Mouse (Mus musculus) c-Kit-negative CD71-positive TER-119-positive erythroid progenitor cells, embryonic 14.5 days (primary cell): ENCODE results near the gene Rspo1.
"Not testable (repeated sequence)": the region's sequence is repeated elsewhere in the genome, so short reads cannot be mapped to it uniquely, and the experiment has no call there.

ENCODE experiments used
- DNase-seq: peaks from one replicate; pipeline ENCODE4 v3.0.0-alpha.2; 2013; ENCODE audit warnings: low read depth, low spot score

Gene Rspo1

GRCm38 (mm10) chr4:124985671-124986602 lies at the start of gene Rspo1:
Gene Rspo1, plus strand, starts transcription at chr4:124986430.
- DNase-seq = no peak

- DNase-seq = peak; percentile 95
These were observed 49.4 kb upstream of the Rspo1 start, which contains the start of gene 9930104L06Rik for GRCm38 (mm10) chr4:124936613-124937471. Gene 9930104L06Rik, plus strand, starts transcription at chr4:124937048.

- not testable (repeated sequence) for DNase-seq
These were observed 47.0 kb upstream of the Rspo1 start, which contains the start of gene Cdca8 for GRCm38 (mm10) chr4:124939211-124939610. Gene Cdca8, minus strand, starts transcription at chr4:124939311.

GRCm38 (mm10) chr4:124943022-124943421 lies 43.2 kb upstream of the Rspo1 start:
- peak; percentile 62 for DNase-seq

- no peak for DNase-seq
These were observed 42.4 kb upstream of the Rspo1 start for GRCm38 (mm10) chr4:124943781-124944180.

- no peak for DNase-seq
These were observed 41.3 kb upstream of the Rspo1 start for GRCm38 (mm10) chr4:124944961-124945360.

GRCm38 (mm10) chr4:124949488-124949887 lies 36.7 kb upstream of the Rspo1 start:
- DNase-seq = no peak

- DNase-seq = no peak
These were observed 35.8 kb upstream of the Rspo1 start for GRCm38 (mm10) chr4:124950181-124951035.

GRCm38 (mm10) chr4:124951036-124951433 lies 35.2 kb upstream of the Rspo1 start:
- no peak for DNase-seq

GRCm38 (mm10) chr4:124953546-124953945 lies 32.7 kb upstream of the Rspo1 start:
- no peak for DNase-seq

GRCm38 (mm10) chr4:124957284-124957683 lies 28.9 kb upstream of the Rspo1 start:
- DNase-seq = no peak

- DNase-seq = no peak
These were observed 27.2 kb upstream of the Rspo1 start for GRCm38 (mm10) chr4:124959062-124959461.

GRCm38 (mm10) chr4:124960940-124961339 lies 25.3 kb upstream of the Rspo1 start:
- no peak for DNase-seq

GRCm38 (mm10) chr4:124962576-124962975 lies 23.7 kb upstream of the Rspo1 start:
- DNase-seq = no peak

- DNase-seq = no peak
These were observed 21.2 kb upstream of the Rspo1 start for GRCm38 (mm10) chr4:124964912-124965599.

GRCm38 (mm10) chr4:124968711-124969110 lies 17.5 kb upstream of the Rspo1 start:
- DNase-seq = no peak

- no peak for DNase-seq
These were observed 16.9 kb upstream of the Rspo1 start for GRCm38 (mm10) chr4:124969219-124969848.

GRCm38 (mm10) chr4:124970194-124970593 lies 16.0 kb upstream of the Rspo1 start:
- DNase-seq = no peak

GRCm38 (mm10) chr4:124970677-124971076 lies 15.6 kb upstream of the Rspo1 start:
- no peak for DNase-seq

GRCm38 (mm10) chr4:124971094-124971493 lies 15.1 kb upstream of the Rspo1 start:
- no peak for DNase-seq
